Mouse (Mus musculus) cortical plate, adult 2 months (tissue): ENCODE results near the gene Dnajb4.

Experiments
- CTCF ChIP-seq: fragments of 200-500 bp; IDR thresholded peaks from 2 replicates; pipeline ENCODE4 v1.5.1; 2011; ENCODE audit warnings: mild to moderate bottlenecking, control low read depth, low read length; ENCODE audit not compliant: insufficient read depth; ENCODE audit errors: extremely low read depth
- POLR2A ChIP-seq: fragments of 200-500 bp; IDR thresholded peaks from 2 replicates; pipeline ENCODE4 v1.6.1; 2011; ENCODE audit warnings: mild to moderate bottlenecking, low read length, control low read depth; ENCODE audit not compliant: insufficient read depth; ENCODE audit errors: extremely low read depth

DNA sequence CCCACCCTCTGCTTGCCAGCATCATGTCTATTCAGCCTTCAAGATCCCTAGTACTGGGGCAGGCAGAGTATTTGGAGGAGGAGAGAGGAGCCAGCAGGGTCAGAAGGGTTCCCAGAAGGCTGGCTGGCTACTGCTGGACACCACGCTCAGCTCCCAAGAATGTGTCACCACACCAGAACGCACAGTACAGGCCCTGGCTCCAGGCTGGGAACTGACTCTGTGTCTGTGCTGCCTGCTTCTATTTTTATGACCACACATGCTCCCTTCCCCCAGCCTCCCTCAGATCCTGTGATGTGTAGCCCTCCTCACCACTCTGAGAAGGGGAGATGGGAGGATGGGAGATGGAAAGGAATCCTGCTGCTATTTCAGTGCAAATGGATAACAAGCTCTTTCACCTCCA lies 64.9 kb downstream of the Dnajb4 start:
- TF ChIP-seq CTCF (no peak), POLR2A (no peak)
